Mouse (Mus musculus) intestine, embryonic 14.5 days (tissue): ENCODE measurements around the gene Lce1c. TPM values are rescaled to one million over a fixed set of nuclear protein-coding genes. Genes with fewer than 3 reads are reported as not detected.
"Not testable (repeated sequence)": the region's sequence is repeated elsewhere in the genome, so short reads cannot be mapped to it uniquely, and the experiment has no call there.

Source experiments
- ATAC-seq: fragments of 200-750 bp; cut with Nextera tagmentation; replicated peaks from 2 replicates; pipeline ENCODE4 v1.8.0; 2017; ENCODE audit warnings: low read depth, moderate number of reproducible peaks, moderate TSS enrichment, moderate library complexity; ENCODE audit not compliant: low FRiP score, low TSS enrichment
- DNase-seq: peaks from one replicate; pipeline ENCODE4 v3.0.0-alpha.2; 2018; ENCODE audit warnings: low spot score
- H3K27ac ChIP-seq: fragments of 300-500 bp; sonication (generic); 2 replicates; pipeline ENCODE4 v1.5.1; 2014; ENCODE audit warnings: low read depth, mild to moderate bottlenecking, control low read depth
- H3K27me3 ChIP-seq: fragments of 300-500 bp; sonication (generic); replicated peaks from 2 replicates; pipeline ENCODE4 v1.6.1; 2014; ENCODE audit warnings: low read length, control low read depth; ENCODE audit not compliant: control insufficient read depth, insufficient read depth
- H3K36me3 ChIP-seq: fragments of 300-500 bp; sonication (generic); 2 replicates; pipeline ENCODE4 v1.6.1; 2014; ENCODE audit warnings: low read length, control low read depth; ENCODE audit not compliant: control insufficient read depth, insufficient read depth
- H3K4me1 ChIP-seq: fragments of 300-500 bp; sonication (generic); replicated peaks from 2 replicates; pipeline ENCODE4 v1.6.1; 2014; ENCODE audit warnings: low read length, control low read depth, mixed read lengths; ENCODE audit not compliant: control insufficient read depth, insufficient read depth
- H3K4me2 ChIP-seq: fragments of 300-500 bp; sonication (generic); 2 replicates; pipeline ENCODE4 v1.6.1; 2014; ENCODE audit warnings: low read length
- H3K4me3 ChIP-seq: fragments of 300-500 bp; sonication (generic); 2 replicates; pipeline ENCODE4 v1.5.1; 2014; ENCODE audit warnings: low read depth, low read length, control low read depth, mixed read lengths
- H3K9ac ChIP-seq: fragments of 300-500 bp; sonication (generic); 2 replicates; pipeline ENCODE4 v1.6.1; 2014; ENCODE audit warnings: mild to moderate bottlenecking, low read length
- H3K9me3 ChIP-seq: fragments of 300-500 bp; sonication (generic); 2 replicates; pipeline ENCODE4 v1.6.1; 2016; ENCODE audit warnings: low read length, control low read depth; ENCODE audit not compliant: control insufficient read depth
- WGBS: fragments of 180-500 bp; shearing (Covaris S2); extraction: QIAGEN DNeasy Blood & Tissue Kit; methylation state at CpG from one replicate; pipeline ENCODE4 v1.1.7; 2014; 5-methylcytosine and 5-hydroxymethylcytosine counted together
- polyA plus RNA-seq: library from polyadenylated mRNA; unstranded; fragments of >200 nt; fragmentation: Nextera tagmentation; extraction: Ambion mirVana; gene quantifications from 2 replicates; pipeline ENCODE4 v1.2.1, GENCODE M21; 2014

Lce1c gene
- not detected in 2 replicates for polyA plus RNA-seq

DNA sequence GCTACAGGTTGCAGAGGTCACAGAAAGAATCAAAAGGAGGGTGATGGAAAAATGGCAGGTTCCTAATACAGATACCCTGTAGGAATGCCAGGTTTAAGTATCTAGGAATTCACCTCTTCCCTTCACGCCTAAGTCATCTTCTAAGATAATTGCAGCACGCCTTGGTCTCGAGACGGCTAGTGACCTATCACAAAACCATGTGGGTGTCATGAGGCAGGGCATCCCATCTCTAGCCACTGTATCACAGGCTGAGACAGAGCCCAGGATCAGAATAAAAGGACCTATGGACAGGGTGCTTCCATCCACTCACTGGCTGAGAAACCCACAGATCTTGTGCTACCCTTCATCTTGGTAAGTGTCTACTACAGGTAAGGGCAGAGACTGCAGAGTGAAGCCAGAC, at the start of gene Lce1c:
Gene Lce1c, plus strand, starts transcription at position 301 of the 400 bp plus-strand sequence.
- H3K27ac ChIP-seq = no peak within 1 kb of the TSS
- no peak within 1 kb of the TSS for H3K4me2 ChIP-seq
- H3K4me3 ChIP-seq = no peak within 1 kb of the TSS
- H3K36me3 ChIP-seq = no peaks in the 10 kb centered on the region
- no peak within 1 kb of the TSS for H3K9ac ChIP-seq
- no peak for ATAC-seq
- WGBS = 86% methylated on average over 4 of the region's 4 CpGs
- no peak for DNase-seq
- no peaks in the 10 kb centered on the region for H3K27me3 ChIP-seq
- H3K4me1 ChIP-seq = no peaks in the 10 kb centered on the region
- H3K9me3 ChIP-seq = no peaks in the 10 kb centered on the region

DNA sequence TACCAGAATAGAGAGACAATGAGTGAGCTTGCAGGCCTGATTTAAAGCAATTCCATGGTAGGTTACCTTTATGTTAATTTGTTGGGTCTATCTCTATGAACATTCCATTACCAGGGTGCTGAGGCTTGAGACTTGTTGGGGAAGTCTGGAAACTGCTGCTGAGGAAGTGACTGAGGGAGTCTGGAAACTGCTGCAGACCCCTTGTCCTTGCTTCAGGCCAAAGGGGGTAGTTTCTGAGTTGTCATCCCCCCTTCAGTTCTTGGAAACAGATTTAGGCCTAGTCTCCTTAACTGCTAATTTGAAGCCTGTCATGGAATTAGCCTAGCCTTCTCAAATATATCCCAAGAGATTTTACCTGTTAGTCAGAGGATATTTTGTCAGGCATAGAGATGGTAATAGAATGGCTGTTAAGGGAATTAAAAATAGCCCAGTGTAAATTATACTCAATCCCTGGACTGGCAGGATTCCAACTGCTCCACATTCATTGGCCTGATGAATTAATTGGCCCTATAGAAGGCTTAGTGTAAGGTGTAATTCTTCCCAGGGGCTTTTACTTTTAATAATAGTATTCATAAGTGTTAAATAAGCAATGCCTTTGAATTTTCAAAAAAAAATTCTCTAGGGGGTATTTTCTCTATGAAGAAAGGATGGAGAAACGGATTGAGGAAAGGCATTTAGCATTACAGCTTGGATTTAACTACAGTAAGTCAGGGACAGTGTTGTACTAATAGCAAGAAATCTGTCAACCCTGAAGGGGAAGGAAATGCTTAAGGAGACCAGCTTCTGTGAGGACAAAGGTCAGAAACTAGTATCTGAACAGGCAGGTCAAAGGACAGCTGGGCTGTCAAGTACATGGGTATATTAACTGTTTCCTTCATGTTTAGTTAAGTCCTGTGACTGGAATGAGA, 41.0 kb upstream of the Lce1c start:
- Histone ChIP-seq H3K4me2 (no peak overlapping the region), H3K4me3 (no peak overlapping the region), H3K9ac (no peak overlapping the region), H3K4me1 (no peaks in the 10 kb centered on the region), H3K27ac (no peak overlapping the region), H3K27me3 (no peaks in the 10 kb centered on the region), H3K9me3 (no peaks in the 10 kb centered on the region), H3K36me3 (no peaks in the 10 kb centered on the region)
- WGBS = 58% methylated on average over 1 of the region's 1 CpGs
- ATAC-seq (no peak), DNase-seq (no peak)

DNA sequence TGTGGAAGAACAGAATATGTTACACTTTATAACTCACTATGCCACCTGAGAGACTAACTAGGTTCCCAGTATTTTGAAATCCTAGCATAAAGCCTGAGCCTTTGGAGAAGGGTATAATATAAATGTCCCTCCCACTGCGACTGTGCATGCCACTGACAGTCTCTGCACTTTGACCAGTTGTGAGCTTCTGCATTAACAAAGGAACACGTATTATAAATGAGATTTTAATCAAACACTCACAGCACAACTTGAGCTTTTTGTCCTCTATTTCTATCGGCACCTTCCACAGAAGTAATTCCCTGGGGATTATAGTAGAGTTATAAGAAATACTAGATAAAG, 40.4 kb upstream of the Lce1c start:
- no peak overlapping the region for H3K4me3 ChIP-seq
- ATAC-seq (no peak), DNase-seq (no peak)
- WGBS = 77% methylated on average over 3 of the region's 3 CpGs
- H3K9ac ChIP-seq = no peak overlapping the region
- no peaks in the 10 kb centered on the region for H3K36me3 ChIP-seq
- H3K27me3 ChIP-seq = no peaks in the 10 kb centered on the region
- H3K27ac ChIP-seq = no peak overlapping the region
- H3K9me3 ChIP-seq = no peaks in the 10 kb centered on the region
- no peak overlapping the region for H3K4me2 ChIP-seq
- H3K4me1 ChIP-seq = no peaks in the 10 kb centered on the region

DNA sequence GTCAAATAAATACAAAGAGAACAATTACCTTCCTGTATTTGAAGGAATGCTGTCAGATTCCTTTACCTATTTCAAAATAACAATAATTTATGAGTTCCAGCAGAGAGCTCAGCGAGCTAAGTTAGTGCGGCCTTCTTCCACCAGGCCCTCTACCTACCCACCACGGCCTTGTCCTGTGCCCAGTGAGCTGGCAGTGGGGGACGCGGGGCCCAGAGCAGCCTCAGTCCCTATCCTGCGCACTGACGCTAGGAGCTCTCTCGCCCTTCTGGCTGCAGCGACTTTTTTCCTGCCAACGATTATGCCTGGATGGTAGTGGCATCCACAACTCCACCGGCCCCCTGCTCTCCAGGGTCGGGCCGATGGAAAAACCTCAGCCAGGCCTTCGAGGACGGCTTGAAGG, 39.2 kb upstream of the Lce1c start:
- no peak for ATAC-seq
- no peak for DNase-seq
- no peaks in the 10 kb centered on the region for H3K27me3 ChIP-seq
- H3K9ac ChIP-seq = no peak overlapping the region
- H3K4me3 ChIP-seq = no peak overlapping the region
- no peaks in the 10 kb centered on the region for H3K9me3 ChIP-seq
- no peak overlapping the region for H3K4me2 ChIP-seq
- WGBS = 88% methylated on average over 15 of the region's 15 CpGs
- no peak overlapping the region for H3K27ac ChIP-seq
- no peaks in the 10 kb centered on the region for H3K4me1 ChIP-seq
- H3K36me3 ChIP-seq = no peaks in the 10 kb centered on the region

DNA sequence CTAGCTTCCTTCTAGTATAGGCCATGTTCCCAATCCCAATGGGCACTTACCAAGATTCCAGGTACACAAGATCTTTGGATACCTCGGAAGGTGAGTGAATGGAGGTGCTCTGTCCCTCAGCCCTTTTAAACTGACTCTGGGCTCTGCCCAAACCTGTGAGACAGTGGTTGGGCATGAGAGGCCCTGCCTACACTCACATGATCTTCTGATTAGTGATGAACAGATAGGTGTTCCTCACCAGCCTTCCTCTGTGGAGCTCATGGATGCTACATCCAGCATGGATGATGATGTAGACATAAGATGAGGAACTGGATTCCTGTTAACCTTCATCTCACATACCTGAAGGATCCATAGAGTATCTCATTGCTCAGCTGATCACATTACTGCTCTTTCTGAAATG, 30.8 kb upstream of the Lce1c start, which contains the start of gene Lce1a1:
Gene Lce1a1, minus strand, starts transcription at position 101 of the 400 bp plus-strand sequence.
- H3K27ac ChIP-seq = no peak within 1 kb of the TSS
- no peaks in the 10 kb centered on the region for H3K27me3 ChIP-seq
- H3K9ac ChIP-seq = no peak within 1 kb of the TSS
- ATAC-seq (no peak), DNase-seq (no peak)
- no peaks in the 10 kb centered on the region for H3K4me1 ChIP-seq
- no peak within 1 kb of the TSS for H3K4me3 ChIP-seq
- H3K36me3 ChIP-seq = no peaks in the 10 kb centered on the region
- WGBS = 75% methylated on average over 1 of the region's 1 CpGs
- H3K9me3 ChIP-seq = no peaks in the 10 kb centered on the region
- no peak within 1 kb of the TSS for H3K4me2 ChIP-seq

DNA sequence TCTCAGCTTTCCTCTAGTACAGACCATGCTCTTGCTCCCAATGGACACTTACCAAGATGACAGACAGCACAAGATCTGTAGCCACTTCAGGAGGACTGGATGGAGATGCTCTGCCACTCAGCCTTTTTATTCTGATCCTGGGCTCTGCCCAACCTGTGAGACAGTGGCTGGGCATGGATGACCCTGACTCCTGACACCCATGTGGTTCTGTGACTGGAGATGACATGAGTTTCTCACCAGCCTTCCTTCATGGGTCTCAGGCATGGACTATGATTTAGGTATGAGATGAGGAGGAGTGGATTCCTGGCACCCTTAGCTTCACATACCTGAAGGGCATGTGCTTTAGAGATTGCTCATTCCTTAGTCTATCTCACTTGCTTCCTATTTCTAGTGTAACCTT, 22.2 kb upstream of the Lce1c start, which contains the start of gene Lce1b:
Gene Lce1b, minus strand, starts transcription at position 101 of the 400 bp plus-strand sequence.
- H3K4me1 ChIP-seq = no peaks in the 10 kb centered on the region
- H3K9me3 ChIP-seq = no peaks in the 10 kb centered on the region
- no peak within 1 kb of the TSS for H3K4me2 ChIP-seq
- H3K36me3 ChIP-seq = no peaks in the 10 kb centered on the region
- DNase-seq (no peak), ATAC-seq (no peak)
- no peak within 1 kb of the TSS for H3K9ac ChIP-seq
- H3K27me3 ChIP-seq = no peaks in the 10 kb centered on the region
- no peak within 1 kb of the TSS for H3K4me3 ChIP-seq
- no peak within 1 kb of the TSS for H3K27ac ChIP-seq

DNA sequence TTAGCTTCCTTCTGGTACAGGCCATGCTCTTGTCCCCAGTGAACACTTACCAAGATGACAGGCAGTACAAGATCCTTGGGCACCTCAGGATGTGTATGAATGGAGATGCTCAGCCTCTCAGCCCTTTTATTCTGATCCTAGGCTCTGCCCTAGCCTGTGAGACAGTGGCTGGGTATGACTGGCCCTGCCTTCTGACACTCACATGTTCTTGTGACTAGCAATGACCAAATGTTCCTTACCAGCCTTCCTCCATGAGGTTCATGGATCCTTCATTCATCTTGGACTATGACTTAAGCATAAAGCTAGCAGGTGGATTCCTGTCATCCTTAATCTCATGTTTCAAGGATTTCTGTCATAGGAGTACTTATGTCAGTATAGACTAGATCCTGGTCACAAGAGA, 8.8 kb upstream of the Lce1c start, which contains the start of gene Lce1a2:
Gene Lce1a2, minus strand, starts transcription at position 101 of the 400 bp plus-strand sequence.
- H3K9me3 ChIP-seq = no peaks in the 10 kb centered on the region
- H3K4me3 ChIP-seq = no peak within 1 kb of the TSS
- no peaks in the 10 kb centered on the region for H3K27me3 ChIP-seq
- DNase-seq = no peak
- no peak within 1 kb of the TSS for H3K27ac ChIP-seq
- no peaks in the 10 kb centered on the region for H3K36me3 ChIP-seq
- no peaks in the 10 kb centered on the region for H3K4me1 ChIP-seq
- ATAC-seq = no peak
- no peak within 1 kb of the TSS for H3K9ac ChIP-seq
- no peak within 1 kb of the TSS for H3K4me2 ChIP-seq

DNA sequence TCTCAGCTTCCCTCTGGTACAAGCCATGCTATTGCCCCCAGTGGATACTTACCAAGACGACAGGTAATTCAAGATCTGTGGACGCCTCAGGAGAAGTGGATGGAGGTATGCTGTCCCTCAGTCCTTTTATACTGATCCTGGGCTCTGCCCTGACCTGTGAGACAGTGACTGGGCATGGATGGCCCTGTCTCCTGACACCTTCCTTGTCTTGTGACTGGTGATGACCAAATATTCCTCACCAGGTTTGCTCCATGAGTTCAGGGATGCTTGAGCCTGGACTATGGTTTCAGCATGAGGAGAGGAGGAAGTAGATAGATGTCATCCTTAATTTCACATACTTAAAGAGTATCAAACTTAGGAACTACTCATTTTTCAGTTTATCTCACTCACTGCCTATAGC, 8.1 kb downstream of the Lce1c start, which contains the start of gene Lce1d:
Gene Lce1d, minus strand, starts transcription at position 101 of the 400 bp plus-strand sequence.
- ATAC-seq (no peak), DNase-seq (no peak)
- Histone ChIP-seq H3K4me1 (no peaks in the 10 kb centered on the region), H3K9me3 (no peaks in the 10 kb centered on the region), H3K27me3 (no peaks in the 10 kb centered on the region), H3K4me2 (no peak within 1 kb of the TSS), H3K4me3 (no peak within 1 kb of the TSS), H3K27ac (no peak within 1 kb of the TSS), H3K9ac (no peak within 1 kb of the TSS), H3K36me3 (no peaks in the 10 kb centered on the region)
- WGBS = 56% methylated on average over 2 of the region's 2 CpGs

DNA sequence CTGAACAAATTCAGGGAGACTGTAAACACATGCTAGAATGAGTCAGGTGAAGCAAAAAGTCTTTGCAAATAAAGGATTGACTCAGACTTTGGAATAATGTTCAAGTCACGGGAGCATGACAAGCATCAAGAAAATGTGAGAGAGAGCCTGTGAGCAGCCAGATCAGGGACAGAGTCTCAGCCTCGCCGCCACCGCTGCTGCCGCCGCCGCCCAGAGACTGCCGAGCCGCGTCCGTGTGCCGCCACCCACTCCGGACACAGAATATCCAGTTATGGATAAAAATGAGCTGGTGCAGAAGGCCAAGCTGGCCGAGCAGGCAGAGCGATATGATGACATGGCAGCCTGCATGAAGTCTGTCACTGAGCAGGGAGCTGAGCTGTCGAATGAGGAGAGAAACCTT, 10.1 kb downstream of the Lce1c start:
- H3K27ac ChIP-seq, DNase-seq, H3K4me2 ChIP-seq, ATAC-seq, H3K36me3 ChIP-seq, H3K4me3 ChIP-seq, H3K27me3 ChIP-seq, H3K9me3 ChIP-seq, H3K4me1 ChIP-seq, H3K9ac ChIP-seq: not testable (repeated sequence)
- 78% methylated on average over 16 of the region's 16 CpGs for WGBS
